In the genomic region with DNA sequence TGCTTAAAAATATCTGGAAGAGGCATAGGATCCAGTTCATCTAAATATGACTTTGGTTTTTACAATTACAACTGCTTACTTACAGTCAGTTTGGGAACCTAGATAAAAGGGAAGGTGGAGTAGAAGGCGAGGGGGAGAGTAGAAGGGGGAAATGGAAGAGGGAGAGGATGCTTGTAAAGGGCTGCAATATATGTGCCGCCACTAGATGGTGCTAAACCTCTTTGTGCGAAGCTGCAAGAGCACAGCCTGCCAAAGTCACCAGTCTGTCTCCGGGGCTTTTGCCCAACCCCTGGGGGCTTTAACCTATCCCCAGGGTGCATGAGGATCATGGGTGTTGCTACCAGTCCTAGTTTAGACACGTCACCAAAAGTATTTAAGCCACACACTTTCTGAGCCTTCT, we compare ENCODE assay signal across 11 mouse cellular contexts. TPM values are rescaled to one million over a fixed set of nuclear protein-coding genes. Genes with fewer than 3 reads are reported as not detected.
DNase-seq lines count a peak whose midpoint lies in the region; ATAC-seq and TF ChIP-seq lines count a peak whose summit lies in the region.
"Not testable (repeated sequence)": the region's sequence is repeated elsewhere in the genome, so short reads cannot be mapped to it uniquely, and the experiment has no call there.
"Had no signal": no experiment of that assay in that cellular context is flagged by ENCODE, and none has a peak within 500 bp of the region (broad histone marks: within the 10 kb centered on the region; RNA-seq: fewer than 3 reads in every experiment).

No protein-coding gene starts in this region.

- WGBS in intestine, embryonic 14.5 days = 13% methylated on average over 5 of the region's 5 CpGs
- WGBS in midbrain, embryonic 11.5 days = 4% methylated on average over 4 of the region's 5 CpGs
- 10% methylated on average over 5 of the region's 5 CpGs for WGBS in small intestine, adult 2 months

- not testable (repeated sequence) for H3K27ac ChIP-seq in intestine, embryonic 14.5 days (ENCODE audit: low read depth); midbrain, embryonic 11.5 days (ENCODE audit: low read depth, low read length); small intestine, adult 2 months (ENCODE audit: insufficient read depth, low read depth, low read length)

- H3K9me3 ChIP-seq in intestine, embryonic 14.5 days (ENCODE audit: control insufficient read depth, low read length); midbrain, embryonic 11.5 days (ENCODE audit: control insufficient read depth, low read length): not testable (repeated sequence)

- not testable (repeated sequence) for H3K9ac ChIP-seq in intestine, embryonic 14.5 days (ENCODE audit: low read length); midbrain, embryonic 11.5 days (ENCODE audit: low read length)

- not testable (repeated sequence) for H3K4me3 ChIP-seq in intestine, embryonic 14.5 days (ENCODE audit: low read depth, low read length); midbrain, embryonic 11.5 days (ENCODE audit: low read depth, low read length); small intestine, adult 2 months (ENCODE audit: low read depth, low read length)

- H3K4me1 ChIP-seq in intestine, embryonic 14.5 days (replicated peaks; ENCODE audit: control insufficient read depth, insufficient read depth, low read length); midbrain, embryonic 11.5 days (ENCODE audit: control insufficient read depth, insufficient read depth, low read length); small intestine, adult 2 months (ENCODE audit: control insufficient read depth, insufficient read depth, insufficient read length, low read length): not testable (repeated sequence)

- not testable (repeated sequence) for TF ChIP-seq POLR2A in small intestine, adult 2 months (IDR thresholded peaks at IDR 0.05; ENCODE audit: low read depth, low read length)

- not testable (repeated sequence) for H3K4me2 ChIP-seq in intestine, embryonic 14.5 days (ENCODE audit: low read length); midbrain, embryonic 11.5 days

- not testable (repeated sequence) for H3K27me3 ChIP-seq in intestine, embryonic 14.5 days (replicated peaks; ENCODE audit: control insufficient read depth, insufficient read depth, low read length); midbrain, embryonic 11.5 days (ENCODE audit: control insufficient read depth, insufficient read depth, low read length); small intestine, adult 2 months (ENCODE audit: control insufficient read depth, insufficient read depth, low read length)

- TF ChIP-seq CTCF in small intestine, adult 2 months (IDR thresholded peaks at IDR 0.05; ENCODE audit: extremely low read depth, insufficient read length, insufficient replicate concordance, low read depth, low read length) = peak; percentile 48; the same call in 1 of the 2 replicates

- DNase-seq in ZHBTc4 (ENCODE audit: low read depth, low spot score) = peak; percentile 78
- DNase-seq in cerebellum, postnatal 10 days = peak; percentile 63 to 66
- peak; percentile 14 to 17 for DNase-seq in frontal cortex, postnatal 25 days (ENCODE audit: low spot score in 2 of 2)
- peak; percentile 79 for DNase-seq in intestine, embryonic 14.5 days (ENCODE audit: low spot score)
- DNase-seq in left cerebral cortex, postnatal 25 days (ENCODE audit: low spot score in 2 of 2) = peak; percentile 10 to 14
- DNase-seq in midbrain, embryonic 11.5 days (ENCODE audit: low spot score, missing footprints) = peak; percentile 98

- intact Hi-C loops in left cerebral cortex, postnatal 25 days (cut with DNase I) = not testable (repeated sequence)

- not testable (repeated sequence) for ATAC-seq in intestine, embryonic 14.5 days (replicated peaks; ENCODE audit: low FRiP score, low TSS enrichment, low read depth)
- peak; percentile 35 for ATAC-seq in midbrain, embryonic 11.5 days (ENCODE audit: low FRiP score)

- not testable (repeated sequence) for H3K36me3 ChIP-seq in intestine, embryonic 14.5 days (ENCODE audit: control insufficient read depth, insufficient read depth, low read length); midbrain, embryonic 11.5 days (ENCODE audit: control insufficient read depth, insufficient read depth, low read length); small intestine, adult 2 months (ENCODE audit: control insufficient read depth, insufficient read depth, low read length)

RNA-seq across cellular contexts. Expression of gene Mucl1, which starts 11.6 kb away (rescaled TPM):
- not detected in 2 replicates for polyA plus RNA-seq in intestine, embryonic 14.5 days (2014; fragmentation: Nextera tagmentation; extraction: Ambion mirVana)
- not detected for total RNA-seq in left cerebral cortex, postnatal 25 days (2021)
- polyA plus RNA-seq in midbrain, embryonic 11.5 days (2014; fragmentation: Nextera tagmentation; extraction: Ambion mirVana) = not detected in 2 replicates
- polyA plus RNA-seq in small intestine, adult 2 months (2012; rRNA removed) = not detected in 2 replicates
- total RNA-seq: monocyte, adult 5-6 weeks had no signal
- polyA plus RNA-seq: embryonic facial prominence, embryonic 13.5 days; heart, embryonic 10.5 days; stomach, embryonic 16.5 days had no signal

Comparison
In these comparisons a context has a peak if more than half of its experiments do, and no peak if none do; other contexts are left out.
1. DNase-seq: peak in every context shown above with its lines; median percentile 98 in midbrain, embryonic 11.5 days; 79 in intestine, embryonic 14.5 days; 78 in ZHBTc4; 64 in cerebellum, postnatal 10 days; 16 in frontal cortex, postnatal 25 days; 12 in left cerebral cortex, postnatal 25 days.